Mouse (Mus musculus) urinary bladder, postnatal 14 days (tissue): ENCODE results near the gene Trappc4.
A peak's percentile ranks its signal among the peaks of the same experiment; 100 is the strongest.
"Not testable (repeated sequence)": the region's sequence is repeated elsewhere in the genome, so short reads cannot be mapped to it uniquely, and the experiment has no call there.

ENCODE experiments used
- DNase-seq: peaks from one replicate; pipeline ENCODE4 v3.0.0; 2021; ENCODE audit warnings: low spot score

Gene Trappc4

DNA sequence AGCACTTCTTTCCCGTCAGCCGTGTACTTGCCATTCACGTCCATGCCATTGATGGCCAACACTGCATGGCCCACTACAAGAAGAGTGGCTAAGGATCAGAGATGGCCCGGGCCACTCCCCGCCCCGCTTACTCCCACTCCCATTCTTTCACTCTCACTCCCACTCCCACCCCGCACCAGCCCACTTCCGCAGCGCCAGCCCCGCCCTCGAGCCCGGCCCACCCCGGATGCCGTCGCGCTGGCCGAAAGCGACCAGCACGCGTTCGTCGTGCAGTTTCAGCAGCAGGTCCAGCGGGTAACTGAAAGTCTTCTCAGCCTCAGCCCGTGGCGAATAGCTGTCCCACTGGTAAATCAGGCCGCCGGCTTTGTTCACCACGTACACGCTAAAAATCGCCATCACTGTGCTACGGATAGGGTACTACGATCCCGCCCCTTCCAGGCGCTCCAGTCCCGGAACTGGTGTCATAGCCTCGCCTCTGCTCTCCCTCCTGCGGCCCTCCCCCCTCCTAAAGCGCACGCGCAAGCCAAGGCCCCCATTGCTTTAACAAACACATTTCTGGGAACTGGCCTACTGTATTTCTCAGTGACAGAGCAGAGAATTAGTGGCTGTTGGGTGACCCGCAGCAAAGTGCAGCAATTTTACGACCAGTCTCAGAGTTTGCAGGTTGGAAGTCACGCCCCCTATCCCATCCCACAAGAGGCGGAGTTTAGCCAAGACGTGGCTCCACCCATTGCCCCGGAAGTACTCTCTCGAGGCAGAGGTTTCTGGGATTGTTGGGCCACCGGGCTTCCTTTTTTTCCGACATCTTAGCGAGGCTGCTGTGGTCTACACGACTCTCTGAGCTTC lies at the start of gene Trappc4, which contains the start of gene Rps25:
Gene Trappc4 (minus strand): TSS at position 695 of the 846 bp plus-strand sequence.
Gene Rps25 (plus strand): TSS at position 234 of the 846 bp plus-strand sequence.
- peak; percentile 93 for DNase-seq

DNA sequence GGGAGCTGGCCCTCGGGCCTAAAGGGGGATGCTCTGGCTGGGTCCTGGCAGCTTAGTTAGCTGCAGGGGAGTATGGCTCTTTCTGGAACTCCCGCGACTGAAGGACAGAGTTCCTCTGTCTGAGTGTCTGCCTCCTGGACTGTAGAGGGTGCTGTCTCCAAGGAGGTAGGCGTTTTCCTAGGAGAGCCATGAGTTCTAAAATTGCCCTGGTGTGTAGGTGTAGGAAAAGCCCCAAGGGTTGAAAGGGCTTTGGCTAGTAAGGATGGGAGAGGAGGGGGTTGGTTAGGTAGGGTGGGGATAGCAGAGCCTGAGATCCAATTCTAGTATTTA lies 47.5 kb upstream of the Trappc4 start, which contains the start of gene Upk2:
Gene Upk2 (minus strand): TSS at position 86 of the 330 bp plus-strand sequence.
- DNase-seq = no peak

DNA sequence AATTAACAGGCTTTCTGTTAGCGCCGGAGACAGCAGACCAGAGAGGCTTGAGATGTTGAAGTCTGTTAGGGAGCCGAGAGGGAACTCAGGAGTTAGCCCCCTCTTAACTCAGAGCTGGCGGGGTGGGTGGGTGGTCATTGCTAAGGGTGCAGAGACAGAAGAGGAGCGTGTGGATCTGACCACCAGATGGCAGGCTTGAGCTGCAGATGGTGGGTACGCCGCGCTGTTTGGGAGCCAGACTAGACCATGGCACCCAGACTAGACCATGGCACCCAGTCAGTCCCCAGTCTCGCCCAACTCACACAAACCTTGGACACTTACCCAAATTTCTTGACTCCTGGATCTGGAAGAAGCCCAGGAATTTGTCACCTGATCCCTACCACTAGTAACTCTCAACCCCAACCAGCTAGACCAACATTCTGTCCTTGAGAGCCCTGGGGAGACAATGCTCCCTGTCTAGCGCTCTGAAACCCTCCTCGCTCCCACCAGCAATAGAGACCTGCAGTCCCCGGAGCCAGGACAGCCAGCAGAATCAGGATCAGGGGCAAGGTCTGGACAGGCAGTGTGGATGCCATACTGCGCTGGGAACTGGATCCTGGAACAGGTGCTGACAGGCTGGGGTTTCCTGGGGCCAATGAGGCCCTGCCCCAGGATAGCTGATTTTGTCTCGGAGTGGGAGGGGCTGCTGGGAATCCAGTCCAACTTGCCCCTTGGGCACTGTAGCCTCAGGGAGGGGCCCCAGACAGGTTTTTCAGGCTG lies 46.9 kb upstream of the Trappc4 start:
- peak; percentile 91 for DNase-seq

DNA sequence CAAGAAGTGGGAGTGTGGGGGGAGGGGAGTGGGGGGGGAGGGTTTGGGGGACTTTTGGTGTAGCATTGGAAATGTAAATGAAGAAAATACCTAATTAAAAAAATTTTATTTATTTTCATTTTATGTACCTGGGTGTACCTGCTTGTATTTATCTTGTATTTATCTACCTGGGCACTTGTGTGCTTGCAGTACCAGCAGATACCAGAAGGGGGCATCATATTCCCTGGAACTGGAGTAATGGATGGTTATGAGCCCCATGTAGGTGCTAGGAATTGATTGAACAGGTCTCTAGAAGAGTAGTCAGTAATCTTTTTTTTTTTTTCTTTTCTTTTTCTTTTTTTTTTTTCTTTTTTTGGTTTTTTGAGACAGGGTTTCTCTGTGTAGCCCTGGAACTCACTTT lies 43.0 kb upstream of the Trappc4 start:
- DNase-seq = no peak

DNA sequence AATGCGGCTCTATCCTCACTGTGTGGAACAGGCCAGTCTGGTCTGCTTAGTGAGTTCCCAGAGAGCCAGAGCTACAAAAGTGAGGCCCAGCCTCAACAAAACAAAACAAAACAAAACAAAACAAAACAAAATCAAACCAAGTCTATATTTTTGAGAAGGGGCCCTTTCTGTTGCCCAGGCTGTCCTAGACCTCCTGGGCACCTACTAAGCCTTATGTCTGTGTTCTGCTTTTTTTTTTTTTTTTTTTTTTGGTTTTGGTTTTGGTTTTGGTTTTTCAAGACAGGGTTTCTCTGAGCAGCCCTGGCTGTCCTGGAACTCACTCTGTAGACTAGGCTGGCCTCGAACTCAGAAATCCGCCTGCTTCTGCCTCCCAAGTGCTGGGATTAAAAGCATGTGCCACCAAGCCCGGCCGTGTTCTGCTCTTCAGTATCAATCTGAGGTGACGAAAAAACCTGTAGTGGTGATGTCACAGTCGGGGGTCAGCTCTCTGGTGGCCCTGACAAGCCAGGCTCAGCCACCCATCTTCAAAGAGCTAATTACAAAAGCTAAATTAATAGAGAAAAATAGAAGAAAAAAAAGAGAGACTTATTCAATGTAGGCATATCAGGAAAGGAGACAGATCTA lies 37.1 kb upstream of the Trappc4 start:
- not testable (repeated sequence) for DNase-seq

DNA sequence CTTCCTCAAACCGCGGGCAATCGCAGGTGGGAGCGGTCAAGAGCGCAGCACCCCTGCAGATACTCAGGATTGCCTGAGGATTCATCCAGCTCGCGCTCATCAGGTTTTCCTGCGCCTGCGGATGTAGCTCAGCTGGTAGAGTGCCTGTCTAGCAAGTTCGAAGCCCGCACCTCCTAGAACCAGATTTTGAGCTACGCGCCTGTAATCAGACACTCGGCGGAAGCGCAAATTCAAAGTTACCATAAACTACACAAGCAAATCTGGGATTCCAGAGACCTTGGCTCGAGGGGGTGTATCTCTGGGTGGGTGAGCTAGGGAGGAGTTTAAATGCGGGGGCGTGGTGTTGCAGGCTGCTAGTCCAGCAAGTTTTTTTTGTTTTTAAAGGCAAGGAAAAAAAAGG lies 33.6 kb upstream of the Trappc4 start, which contains the start of gene Foxr1:
Gene Foxr1 (minus strand): TSS at position 176 of the 400 bp plus-strand sequence.
- no peak for DNase-seq

DNA sequence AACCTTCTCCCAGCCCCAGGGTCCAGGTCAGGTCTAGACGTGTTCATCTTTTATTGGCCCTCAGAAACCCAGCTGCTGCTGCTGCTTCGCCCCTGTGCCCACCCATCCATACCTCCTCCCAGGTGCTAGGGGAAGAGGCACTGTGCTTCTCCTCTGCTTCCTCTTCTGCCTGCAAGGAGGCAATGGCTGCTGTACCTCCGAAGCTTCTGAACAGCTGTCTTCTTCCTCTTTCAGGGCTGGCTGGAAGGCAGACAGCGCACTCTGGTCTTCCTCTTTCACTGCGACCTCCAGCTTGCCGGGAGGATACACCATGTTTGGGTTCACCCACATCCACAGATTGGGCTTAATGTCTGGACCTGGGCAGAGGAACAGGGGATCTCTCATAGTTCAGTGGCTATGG lies 28.3 kb upstream of the Trappc4 start:
- DNase-seq = no peak

DNA sequence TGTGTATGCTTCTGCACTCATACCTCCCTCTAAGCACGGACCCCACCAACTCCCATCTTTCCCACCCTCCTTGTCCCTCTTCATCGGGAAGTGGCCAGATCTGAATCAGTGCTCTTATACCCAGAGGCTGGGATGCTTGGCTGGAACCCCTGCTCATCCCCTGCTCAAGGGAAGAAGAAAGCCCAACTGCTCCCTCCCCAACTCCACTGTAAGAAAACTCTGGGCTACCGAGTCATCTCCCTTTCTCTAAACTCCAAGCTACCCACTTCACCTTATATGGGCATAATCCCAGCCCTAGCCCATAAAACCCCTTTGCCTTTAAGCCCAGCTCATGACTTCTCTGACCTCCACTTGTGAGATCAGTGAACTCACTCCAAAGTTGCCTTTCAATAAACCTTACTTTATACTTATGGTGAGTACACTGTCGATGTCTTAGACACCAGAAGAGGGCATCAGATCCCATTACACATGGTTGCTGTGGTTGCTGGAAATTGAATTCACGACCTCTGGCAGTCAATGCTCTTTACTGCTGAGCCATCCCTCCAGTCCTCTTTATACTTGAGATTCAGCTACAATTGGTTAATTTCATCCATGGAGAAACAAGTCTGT lies 25.3 kb upstream of the Trappc4 start:
- no peak for DNase-seq

DNA sequence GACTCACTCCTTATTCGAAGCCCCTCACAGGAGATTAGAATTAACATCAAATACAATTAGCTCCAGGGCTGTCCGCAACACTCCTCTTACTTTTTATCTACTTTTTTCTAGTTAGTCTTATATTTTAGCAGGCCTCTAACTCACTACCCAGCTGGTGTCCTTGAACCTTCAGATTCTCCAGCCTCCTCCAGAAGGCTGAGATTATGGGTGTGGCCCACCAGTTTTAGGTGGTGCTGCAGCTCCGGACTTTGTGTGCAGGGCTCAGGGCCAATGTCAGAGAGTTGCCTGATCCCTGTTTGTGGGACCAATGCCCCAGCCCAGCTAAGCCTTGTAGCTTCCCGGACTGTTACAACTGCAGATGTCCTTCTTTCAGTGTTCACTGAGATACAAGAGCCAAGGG lies 16.2 kb upstream of the Trappc4 start:
- DNase-seq = no peak

DNA sequence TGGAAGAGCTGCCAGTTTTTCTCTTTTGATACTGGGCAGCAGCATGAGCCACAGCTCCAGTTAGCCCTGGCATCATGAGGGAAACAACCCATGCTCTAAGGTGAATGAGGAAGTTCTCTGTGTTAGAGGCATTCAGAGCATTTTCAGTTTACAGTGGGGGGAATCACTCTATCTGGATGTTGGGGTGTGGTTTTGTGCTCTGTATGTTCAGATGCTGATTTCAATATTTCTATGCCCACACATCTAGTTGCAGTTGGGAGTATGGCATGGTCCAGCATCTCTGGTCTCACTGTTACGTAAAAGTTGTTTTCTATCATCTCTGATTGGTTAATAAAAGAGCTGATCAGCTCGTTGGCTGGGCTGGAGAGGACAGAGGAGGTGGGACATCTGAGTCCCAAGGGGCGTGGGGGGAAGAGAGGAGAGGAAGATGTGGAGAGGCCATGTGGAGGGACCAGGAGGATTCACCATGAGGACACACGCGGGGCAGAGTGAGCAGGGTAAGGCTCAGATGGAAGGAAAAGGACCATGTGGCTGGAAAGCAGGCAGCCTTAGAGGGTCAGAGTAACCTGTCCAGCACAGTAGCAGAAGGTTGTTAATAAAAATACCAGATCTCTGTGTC lies 13.0 kb upstream of the Trappc4 start:
- no peak for DNase-seq

DNA sequence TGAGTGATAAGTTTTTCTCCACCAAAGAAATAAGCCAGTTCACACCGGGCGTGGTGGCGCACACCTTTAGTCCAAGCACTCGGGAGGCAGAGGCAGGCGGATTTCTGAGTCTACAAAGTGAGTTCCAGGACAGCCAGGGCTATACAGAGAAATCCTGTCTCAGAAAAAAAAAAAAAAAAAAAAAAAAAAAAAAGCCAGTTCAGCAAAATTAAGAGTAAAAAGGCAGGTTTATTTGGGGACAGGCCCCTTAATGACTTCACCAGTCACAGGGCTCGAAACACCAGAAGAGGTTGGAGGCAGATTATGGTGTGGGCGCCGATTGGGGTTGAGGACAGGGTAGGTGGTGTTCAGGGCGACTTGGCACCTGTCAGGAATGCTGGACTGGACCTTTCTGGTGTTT lies 12.3 kb upstream of the Trappc4 start:
- not testable (repeated sequence) for DNase-seq

DNA sequence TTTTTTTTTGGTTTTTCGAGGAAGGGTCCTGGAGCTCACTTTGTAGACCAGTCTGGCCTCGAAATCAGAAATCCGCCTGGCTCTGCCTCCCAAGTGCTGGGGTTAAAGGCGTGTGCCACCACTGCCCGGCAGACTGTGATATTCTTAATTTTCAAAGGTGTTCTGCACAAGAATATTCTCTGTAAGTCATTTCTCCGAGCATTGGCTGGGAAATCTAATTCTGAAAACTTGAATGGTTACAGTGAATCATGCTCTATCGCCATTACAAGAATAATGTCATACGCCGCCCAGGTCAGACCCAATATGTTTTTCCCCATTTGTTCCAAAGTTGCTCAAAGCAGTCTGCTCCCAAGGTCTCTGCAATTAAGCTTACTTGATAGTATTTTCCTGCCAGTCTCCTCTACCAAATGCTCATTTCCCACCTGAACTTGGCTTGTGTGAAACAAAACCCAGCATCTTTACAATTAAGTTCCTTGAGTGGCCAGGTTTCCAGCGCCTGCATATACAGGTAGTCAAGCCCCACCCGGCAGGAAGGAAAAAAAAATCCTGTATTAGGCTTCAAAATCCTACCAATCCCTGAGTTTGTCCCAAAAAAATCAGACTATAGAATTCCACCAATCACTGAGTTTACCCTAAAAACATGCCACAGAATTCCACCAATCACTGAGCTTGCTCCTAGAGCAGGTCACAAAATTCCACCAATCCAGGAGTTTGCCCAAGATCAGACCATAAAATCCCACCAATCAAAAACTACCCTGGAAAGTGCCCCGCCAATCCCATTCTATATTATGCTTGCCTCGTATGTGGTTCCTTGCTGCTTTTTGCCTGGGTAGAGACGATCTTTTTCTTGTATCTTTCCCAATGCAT lies 11.4 kb upstream of the Trappc4 start, which contains the start of gene Ccdc84:
Gene Ccdc84 (minus strand): TSS at position 51 of the 867 bp plus-strand sequence.
- DNase-seq = no peak

DNA sequence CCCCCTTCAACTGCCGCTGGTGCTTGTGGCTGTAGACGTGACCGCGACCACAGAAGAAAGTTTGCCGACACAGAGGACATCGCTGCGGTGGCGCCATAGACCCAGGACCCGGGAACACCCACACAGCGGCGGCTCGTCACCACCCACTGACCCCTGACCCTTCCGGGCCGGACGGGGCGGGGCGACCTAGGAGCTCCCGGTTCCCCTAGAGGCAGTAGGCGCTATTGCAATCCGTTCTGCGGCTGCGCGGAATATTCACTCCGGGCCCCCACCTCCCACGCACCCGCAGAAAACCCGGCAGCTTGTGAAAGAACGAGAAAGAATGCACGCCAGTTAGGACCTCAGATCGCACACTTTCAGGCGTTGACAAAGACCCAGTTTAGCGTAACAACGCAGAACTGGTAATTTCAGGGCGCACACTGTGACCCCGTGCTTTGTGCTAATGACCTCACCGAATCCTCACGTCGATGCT lies 10.5 kb upstream of the Trappc4 start:
- peak; percentile 96 for DNase-seq

DNA sequence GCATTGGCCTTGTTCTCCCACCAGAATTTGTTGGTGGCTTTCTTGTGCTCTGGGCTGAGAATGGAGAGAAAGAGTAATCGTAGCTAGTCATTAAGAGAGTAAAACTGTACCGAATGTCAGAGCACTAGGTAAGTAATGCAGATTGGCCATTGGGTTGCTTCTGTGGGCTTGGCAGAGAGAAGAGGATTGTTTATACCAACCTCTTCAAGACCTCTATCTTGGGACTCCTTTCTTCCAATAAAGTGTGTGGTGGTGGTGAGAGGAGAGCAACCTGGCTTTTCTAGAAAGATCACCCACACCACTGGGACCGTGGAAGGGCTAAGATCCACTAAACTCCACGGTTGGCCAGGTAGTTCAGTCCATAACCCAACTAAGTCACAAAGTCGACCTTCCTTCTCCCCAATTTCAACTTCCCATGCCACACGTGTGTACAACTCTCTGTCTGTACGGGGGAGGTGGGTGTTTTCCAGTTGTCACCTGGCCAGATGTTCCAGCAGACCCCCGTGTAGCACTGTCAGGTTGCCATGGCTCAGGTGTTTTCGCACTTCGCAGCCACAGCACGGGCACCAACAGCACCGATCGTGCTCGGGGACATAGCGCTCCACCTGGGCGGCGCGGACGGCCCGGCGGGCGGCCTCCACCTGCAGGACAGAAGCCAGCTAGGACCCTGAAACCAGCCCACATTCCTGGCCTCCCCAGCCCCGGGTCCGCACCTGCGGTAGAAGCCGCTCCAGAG lies 9.9 kb upstream of the Trappc4 start:
- DNase-seq = no peak

DNA sequence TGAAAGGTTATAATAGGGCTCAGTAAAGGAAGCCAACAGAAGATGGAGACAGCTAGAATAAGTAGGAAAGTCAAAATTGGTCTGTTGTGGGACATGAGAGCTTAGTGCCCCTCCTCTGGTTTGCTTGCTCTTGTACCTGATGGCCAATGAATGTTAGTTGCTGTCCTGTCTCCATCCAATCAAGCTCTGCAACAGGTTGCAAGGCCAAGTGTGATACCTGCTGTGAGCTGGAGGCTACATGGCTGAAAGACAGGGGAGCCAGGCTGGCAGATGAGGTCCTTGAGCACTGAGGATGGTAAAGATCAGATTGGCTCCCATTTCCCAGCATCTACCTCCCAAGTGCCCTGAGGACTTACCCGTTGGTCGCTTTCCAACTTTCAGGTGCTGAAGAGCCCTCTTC lies 5.4 kb upstream of the Trappc4 start:
- DNase-seq = no peak

DNA sequence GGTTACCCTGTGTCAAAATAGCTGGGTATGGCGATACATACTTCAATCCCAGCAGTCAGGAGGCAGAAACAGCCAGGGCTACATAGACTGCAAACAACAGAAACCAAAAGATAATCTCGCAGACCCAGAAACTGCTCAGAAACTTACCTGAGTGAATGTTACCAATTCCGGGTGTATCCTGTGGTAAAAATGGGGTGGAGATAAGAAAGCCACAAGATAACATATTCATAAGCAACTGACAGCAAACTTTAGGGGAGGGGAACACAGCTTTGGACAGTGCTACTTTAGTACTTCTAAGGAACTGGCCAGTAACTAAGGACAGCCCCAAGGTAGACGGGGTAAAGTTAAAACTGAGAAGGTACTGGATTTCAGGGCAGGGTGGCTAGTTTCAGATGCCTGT lies 4.9 kb upstream of the Trappc4 start:
- no peak for DNase-seq

DNA sequence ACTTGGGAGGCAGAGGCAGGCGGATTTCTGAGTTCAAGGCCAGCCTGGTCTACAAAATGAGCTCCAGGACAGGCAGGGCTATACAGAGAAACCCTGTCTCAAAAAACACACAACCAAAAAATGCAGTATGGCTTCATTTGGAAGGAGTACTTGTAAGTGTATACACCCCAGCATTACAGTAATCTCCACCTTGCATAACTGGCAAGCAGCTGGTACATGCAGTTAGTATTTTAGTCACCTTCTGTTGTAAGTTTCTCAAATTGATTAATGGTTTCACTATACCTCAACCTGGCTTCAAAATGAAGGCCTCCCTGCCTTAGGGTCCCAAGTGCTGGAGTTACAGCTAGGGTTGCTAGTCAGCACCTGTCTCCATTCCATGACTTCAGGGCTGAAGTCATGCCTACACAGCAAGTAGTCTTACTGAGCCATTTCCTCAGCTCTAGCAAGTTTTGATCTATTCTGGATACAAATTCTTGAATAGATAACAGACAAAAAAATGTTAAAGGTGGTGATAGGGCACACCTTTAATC lies 4.3 kb upstream of the Trappc4 start:
- DNase-seq = no peak

DNA sequence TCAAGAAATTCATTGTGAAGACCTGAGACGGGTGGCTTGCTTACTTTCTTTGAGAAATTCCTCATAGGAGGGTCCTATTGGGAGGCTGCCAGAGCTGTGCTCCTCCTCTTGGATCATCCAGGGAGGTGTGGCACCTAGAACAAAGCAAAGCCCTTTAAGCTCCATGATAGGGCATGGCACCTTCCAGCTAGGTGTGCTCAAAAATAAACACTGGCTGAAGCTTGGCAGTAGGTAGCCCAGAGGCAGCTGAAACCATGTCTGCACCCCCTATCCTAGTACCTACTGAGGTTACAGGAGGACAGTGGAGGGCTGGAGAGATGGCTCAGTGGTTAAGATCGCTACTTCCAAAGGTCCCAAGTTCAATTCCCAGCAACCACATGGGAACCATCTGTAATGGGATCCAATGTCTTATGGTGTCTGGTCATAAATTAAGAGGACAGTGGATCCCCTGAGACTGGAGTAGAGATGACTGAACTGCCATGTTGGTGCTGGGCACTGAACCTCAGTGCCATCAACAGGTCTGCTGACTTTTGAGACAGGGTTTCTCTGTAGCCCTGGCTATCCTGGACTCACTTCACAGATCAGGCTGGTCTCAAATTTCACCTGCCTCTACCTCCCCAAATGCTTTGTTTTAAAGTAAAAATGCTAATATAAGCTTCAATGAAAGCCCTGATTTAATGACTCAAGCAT lies 3.4 kb upstream of the Trappc4 start:
- DNase-seq = no peak

DNA sequence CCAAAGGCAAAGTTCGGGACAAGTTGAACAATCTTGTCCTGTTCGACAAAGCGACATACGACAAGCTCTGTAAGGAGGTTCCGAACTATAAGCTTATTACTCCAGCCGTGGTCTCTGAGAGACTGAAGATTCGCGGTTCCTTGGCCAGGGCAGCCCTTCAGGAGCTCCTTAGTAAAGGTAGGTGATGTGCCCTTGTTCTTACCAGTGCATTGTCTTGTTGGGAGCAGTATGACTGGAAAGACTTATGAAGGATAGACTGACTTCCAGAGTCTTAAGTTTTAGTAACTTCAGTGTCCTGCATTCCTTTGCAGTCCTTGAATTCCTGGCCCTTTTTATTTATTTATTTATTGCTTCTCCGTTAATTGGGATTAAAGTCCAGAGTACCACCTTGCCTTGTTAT lies 1.3 kb upstream of the Trappc4 start:
- DNase-seq = not testable (repeated sequence)
